Mouse (Mus musculus): Measurements from ENCODE around the gene Myl7. TPM values are rescaled to one million over a fixed set of nuclear protein-coding genes. Genes with fewer than 3 reads are reported as not detected.

Gene Myl7
- polyA plus RNA-seq, 1 experiment from 2014 or later = 3.7 TPM

GRCm38 (mm10) chr11:5916178-5916548, 17.6 kb upstream of the Myl7 start:
- Histone ChIP-seq H3K4me3 (no peak overlapping the region), H3K9ac (no peak overlapping the region), H3K4me2 (no peak overlapping the region), H3K36me3 (no peaks in the 10 kb centered on the region), H3K4me1 (peaks cover 13% of the 10 kb centered on the region), H3K27me3 (no peaks in the 10 kb centered on the region), H3K9me3 (no peaks in the 10 kb centered on the region), H3K27ac (no peak overlapping the region)
- no peak for ATAC-seq (ENCODE audit: insufficient number of reproducible peaks, low FRiP score, low TSS enrichment, low read depth)
- WGBS = 70% methylated on average over 8 of the region's 8 CpGs

- Histone ChIP-seq H3K4me2 (no peak overlapping the region), H3K27ac (no peak overlapping the region), H3K4me1 (peaks cover 13% of the 10 kb centered on the region), H3K9ac (no peak overlapping the region), H3K27me3 (no peaks in the 10 kb centered on the region), H3K4me3 (no peak overlapping the region), H3K9me3 (no peaks in the 10 kb centered on the region), H3K36me3 (no peaks in the 10 kb centered on the region)
- WGBS = 69% methylated on average over 5 of the region's 5 CpGs
- no peak for ATAC-seq (ENCODE audit: insufficient number of reproducible peaks, low FRiP score, low TSS enrichment, low read depth)
Observed at GRCm38 (mm10) chr11:5915429-5916177, 17.0 kb upstream of the Myl7 start.

GRCm38 (mm10) chr11:5914940-5915339, 16.4 kb upstream of the Myl7 start:
- Histone ChIP-seq H3K9me3 (no peaks in the 10 kb centered on the region), H3K4me1 (peaks cover 11% of the 10 kb centered on the region; the same call in 1 of the 2 replicates), H3K9ac (no peak overlapping the region), H3K4me2 (no peak overlapping the region), H3K36me3 (no peaks in the 10 kb centered on the region), H3K27ac (no peak overlapping the region), H3K27me3 (no peaks in the 10 kb centered on the region), H3K4me3 (no peak overlapping the region)
- ATAC-seq (ENCODE audit: insufficient number of reproducible peaks, low FRiP score, low TSS enrichment, low read depth) = no peak
- WGBS = 66% methylated on average over 5 of the region's 5 CpGs

- no peaks in the 10 kb centered on the region for H3K36me3 ChIP-seq
- no peak overlapping the region for H3K27ac ChIP-seq
- peaks cover 11% of the 10 kb centered on the region; the same call in 1 of the 2 replicates for H3K4me1 ChIP-seq
- WGBS = 75% methylated on average over 4 of the region's 4 CpGs
- no peak overlapping the region for H3K4me3 ChIP-seq
- no peak overlapping the region for H3K4me2 ChIP-seq
- no peak for ATAC-seq (ENCODE audit: insufficient number of reproducible peaks, low FRiP score, low TSS enrichment, low read depth)
- H3K9ac ChIP-seq = no peak overlapping the region
- no peaks in the 10 kb centered on the region for H3K9me3 ChIP-seq
- no peaks in the 10 kb centered on the region for H3K27me3 ChIP-seq
Observed at GRCm38 (mm10) chr11:5913936-5914335, 15.4 kb upstream of the Myl7 start.

GRCm38 (mm10) chr11:5913256-5913655, 14.7 kb upstream of the Myl7 start:
- Histone ChIP-seq H3K9ac (no peak overlapping the region), H3K27ac (no peak overlapping the region), H3K27me3 (no peaks in the 10 kb centered on the region), H3K9me3 (no peaks in the 10 kb centered on the region), H3K4me2 (no peak overlapping the region), H3K4me3 (no peak overlapping the region), H3K36me3 (no peaks in the 10 kb centered on the region), H3K4me1 (peaks cover 11% of the 10 kb centered on the region; the same call in 1 of the 2 replicates)
- no peak for ATAC-seq (ENCODE audit: insufficient number of reproducible peaks, low FRiP score, low TSS enrichment, low read depth)
- WGBS = 57% methylated on average over 8 of the region's 8 CpGs

- no peaks in the 10 kb centered on the region for H3K36me3 ChIP-seq
- peaks cover 11% of the 10 kb centered on the region; the same call in 1 of the 2 replicates for H3K4me1 ChIP-seq
- H3K4me2 ChIP-seq = no peak overlapping the region
- 27% methylated on average over 5 of the region's 5 CpGs for WGBS
- H3K9ac ChIP-seq = no peak overlapping the region
- no peak for ATAC-seq (ENCODE audit: insufficient number of reproducible peaks, low FRiP score, low TSS enrichment, low read depth)
- no peak overlapping the region for H3K4me3 ChIP-seq
- H3K9me3 ChIP-seq = no peaks in the 10 kb centered on the region
- no peaks in the 10 kb centered on the region for H3K27me3 ChIP-seq
- H3K27ac ChIP-seq = no peak overlapping the region
Observed at GRCm38 (mm10) chr11:5912635-5913034, 14.1 kb upstream of the Myl7 start.

GRCm38 (mm10) chr11:5908642-5909041, 10.1 kb upstream of the Myl7 start:
- Histone ChIP-seq H3K27me3 (no peaks in the 10 kb centered on the region), H3K9ac (no peak overlapping the region), H3K4me2 (no peak overlapping the region), H3K4me1 (peaks cover 14% of the 10 kb centered on the region; the same call in 1 of the 2 replicates), H3K4me3 (no peak overlapping the region), H3K27ac (no peak overlapping the region), H3K36me3 (no peaks in the 10 kb centered on the region), H3K9me3 (no peaks in the 10 kb centered on the region)
- ATAC-seq (ENCODE audit: insufficient number of reproducible peaks, low FRiP score, low TSS enrichment, low read depth) = no peak
- 72% methylated on average over 4 of the region's 4 CpGs for WGBS

GRCm38 (mm10) chr11:5907096-5907495, 8.5 kb upstream of the Myl7 start:
- Histone ChIP-seq H3K9ac (no peak overlapping the region), H3K9me3 (no peaks in the 10 kb centered on the region), H3K27ac (no peak overlapping the region), H3K4me1 (peaks cover 8% of the 10 kb centered on the region), H3K36me3 (no peaks in the 10 kb centered on the region), H3K4me3 (no peak overlapping the region), H3K27me3 (no peaks in the 10 kb centered on the region), H3K4me2 (no peak overlapping the region)
- WGBS = 54% methylated on average over 5 of the region's 5 CpGs
- no peak for ATAC-seq (ENCODE audit: insufficient number of reproducible peaks, low FRiP score, low TSS enrichment, low read depth)

- Histone ChIP-seq H3K36me3 (no peaks in the 10 kb centered on the region), H3K4me1 (peaks cover 19% of the 10 kb centered on the region), H3K27me3 (no peaks in the 10 kb centered on the region; the same call in 1 of the 2 replicates), H3K27ac (no peak overlapping the region), H3K9ac (no peak overlapping the region), H3K4me3 (no peak overlapping the region), H3K4me2 (no peak overlapping the region), H3K9me3 (no peaks in the 10 kb centered on the region)
- no peak for ATAC-seq (ENCODE audit: insufficient number of reproducible peaks, low FRiP score, low TSS enrichment, low read depth)
- WGBS = 76% methylated on average over 10 of the region's 10 CpGs
Observed at GRCm38 (mm10) chr11:5905778-5906518, 7.4 kb upstream of the Myl7 start.

- 93% methylated on average over 6 of the region's 6 CpGs for WGBS
- Histone ChIP-seq H3K4me1 (peaks cover 20% of the 10 kb centered on the region), H3K9ac (no peak overlapping the region), H3K9me3 (no peaks in the 10 kb centered on the region), H3K4me3 (no peak overlapping the region), H3K27ac (no peak overlapping the region), H3K4me2 (no peak overlapping the region), H3K36me3 (no peaks in the 10 kb centered on the region), H3K27me3 (no peaks in the 10 kb centered on the region; the same call in 1 of the 2 replicates)
- ATAC-seq (ENCODE audit: insufficient number of reproducible peaks, low FRiP score, low TSS enrichment, low read depth) = no peak
Observed at GRCm38 (mm10) chr11:5904871-5905270, 6.3 kb upstream of the Myl7 start.

GRCm38 (mm10) chr11:5904357-5904756, 5.8 kb upstream of the Myl7 start:
- H3K27ac ChIP-seq = no peak overlapping the region
- 73% methylated on average over 19 of the region's 19 CpGs for WGBS
- H3K9me3 ChIP-seq = no peaks in the 10 kb centered on the region
- H3K4me3 ChIP-seq = no peak overlapping the region
- peaks cover 20% of the 10 kb centered on the region for H3K4me1 ChIP-seq
- H3K27me3 ChIP-seq = no peaks in the 10 kb centered on the region; the same call in 1 of the 2 replicates
- no peak for ATAC-seq (ENCODE audit: insufficient number of reproducible peaks, low FRiP score, low TSS enrichment, low read depth)
- no peak overlapping the region for H3K4me2 ChIP-seq
- H3K9ac ChIP-seq = no peak overlapping the region
- H3K36me3 ChIP-seq = no peaks in the 10 kb centered on the region

GRCm38 (mm10) chr11:5903844-5904243, 5.3 kb upstream of the Myl7 start:
- Histone ChIP-seq H3K4me2 (no peak overlapping the region), H3K4me3 (no peak overlapping the region), H3K36me3 (no peaks in the 10 kb centered on the region), H3K9ac (no peak overlapping the region), H3K9me3 (no peaks in the 10 kb centered on the region), H3K27ac (no peak overlapping the region), H3K27me3 (no peaks in the 10 kb centered on the region; the same call in 1 of the 2 replicates), H3K4me1 (peaks cover 20% of the 10 kb centered on the region)
- ATAC-seq (ENCODE audit: insufficient number of reproducible peaks, low FRiP score, low TSS enrichment, low read depth) = no peak
- WGBS = 73% methylated on average over 2 of the region's 2 CpGs
